Mouse (Mus musculus): ENCODE measurements at regions not wholly inside any gene's neighbourhood (a gene's known extent, or its start where the extent isn't known, plus 50 kb on each side); places are given as distances from the start of the nearest gene placed in this dataset.
"Not testable (repeated sequence)": the region's sequence is repeated elsewhere in the genome, so short reads cannot be mapped to it uniquely, and the experiment has no call there.

GRCm38 (mm10) chr17:74138517-74138916 lies 90.8 kb upstream of the Srd5a2 start:
- not testable (repeated sequence) for H3K27me3 ChIP-seq (replicated peaks; ENCODE audit: control insufficient read depth, insufficient read depth, low read length); H3K4me1 ChIP-seq (replicated peaks; ENCODE audit: control insufficient read depth, insufficient read depth, low read length); ATAC-seq; H3K9ac ChIP-seq (replicated peaks; ENCODE audit: low read depth, low read length); H3K4me3 ChIP-seq (replicated peaks; ENCODE audit: low read length); H3K9me3 ChIP-seq (ENCODE audit: control insufficient read depth, low read length); H3K27ac ChIP-seq (ENCODE audit: low read length); H3K36me3 ChIP-seq (ENCODE audit: control insufficient read depth, insufficient read depth); H3K4me2 ChIP-seq (ENCODE audit: low read length)
- whole genome bisulfite sequencing = 93% methylated on average over 5 of the region's 5 CpGs

- no peak overlapping the region for H3K4me3 ChIP-seq (replicated peaks; ENCODE audit: low read length)
- H3K27ac ChIP-seq (ENCODE audit: low read length) = no peak overlapping the region
- no peaks in the 10 kb centered on the region for H3K4me1 ChIP-seq (replicated peaks; ENCODE audit: control insufficient read depth, insufficient read depth, low read length)
- H3K36me3 ChIP-seq (ENCODE audit: control insufficient read depth, insufficient read depth) = no peaks in the 10 kb centered on the region
- no peak overlapping the region for H3K9ac ChIP-seq (replicated peaks; ENCODE audit: low read depth, low read length)
- no peaks in the 10 kb centered on the region for H3K9me3 ChIP-seq (ENCODE audit: control insufficient read depth, low read length)
- no peak for ATAC-seq
- no peak overlapping the region for H3K4me2 ChIP-seq (ENCODE audit: low read length)
- 83% methylated on average over 5 of the region's 5 CpGs for WGBS
- no peaks in the 10 kb centered on the region for H3K27me3 ChIP-seq (replicated peaks; ENCODE audit: control insufficient read depth, insufficient read depth, low read length)
Measured at GRCm38 (mm10) chr17:74134976-74135375, 87.3 kb upstream of the Srd5a2 start.

GRCm38 (mm10) chr17:74131534-74131933 lies 83.8 kb upstream of the Srd5a2 start:
- Histone ChIP-seq H3K4me2 (ENCODE audit: low read length) (no peak overlapping the region), H3K36me3 (ENCODE audit: control insufficient read depth, insufficient read depth) (no peaks in the 10 kb centered on the region), H3K9me3 (ENCODE audit: control insufficient read depth, low read length) (no peaks in the 10 kb centered on the region), H3K4me3 (replicated peaks; ENCODE audit: low read length) (no peak overlapping the region), H3K9ac (replicated peaks; ENCODE audit: low read depth, low read length) (no peak overlapping the region), H3K27ac (ENCODE audit: low read length) (no peak overlapping the region), H3K27me3 (replicated peaks; ENCODE audit: control insufficient read depth, insufficient read depth, low read length) (no peaks in the 10 kb centered on the region), H3K4me1 (replicated peaks; ENCODE audit: control insufficient read depth, insufficient read depth, low read length) (no peaks in the 10 kb centered on the region)
- WGBS = 88% methylated on average over 5 of the region's 5 CpGs
- ATAC-seq = no peak

GRCm38 (mm10) chr17:74122944-74123343 lies 75.2 kb upstream of the Srd5a2 start:
- Histone ChIP-seq H3K4me2 (ENCODE audit: low read length) (no peak overlapping the region), H3K27me3 (replicated peaks; ENCODE audit: control insufficient read depth, insufficient read depth, low read length) (no peaks in the 10 kb centered on the region), H3K36me3 (ENCODE audit: control insufficient read depth, insufficient read depth) (no peaks in the 10 kb centered on the region), H3K9ac (replicated peaks; ENCODE audit: low read depth, low read length) (no peak overlapping the region), H3K9me3 (ENCODE audit: control insufficient read depth, low read length) (no peaks in the 10 kb centered on the region), H3K4me1 (replicated peaks; ENCODE audit: control insufficient read depth, insufficient read depth, low read length) (no peaks in the 10 kb centered on the region), H3K27ac (ENCODE audit: low read length) (no peak overlapping the region), H3K4me3 (replicated peaks; ENCODE audit: low read length) (no peak overlapping the region)
- ATAC-seq = no peak
- 100% methylated on average over 1 of the region's 1 CpGs for WGBS

- Histone ChIP-seq H3K9ac (replicated peaks; ENCODE audit: low read depth, low read length) (no peak overlapping the region), H3K27me3 (replicated peaks; ENCODE audit: control insufficient read depth, insufficient read depth, low read length) (no peaks in the 10 kb centered on the region), H3K9me3 (ENCODE audit: control insufficient read depth, low read length) (no peaks in the 10 kb centered on the region), H3K4me2 (ENCODE audit: low read length) (no peak overlapping the region), H3K4me1 (replicated peaks; ENCODE audit: control insufficient read depth, insufficient read depth, low read length) (no peaks in the 10 kb centered on the region), H3K4me3 (replicated peaks; ENCODE audit: low read length) (no peak overlapping the region), H3K27ac (ENCODE audit: low read length) (no peak overlapping the region), H3K36me3 (ENCODE audit: control insufficient read depth, insufficient read depth) (no peaks in the 10 kb centered on the region)
- 51% methylated on average over 2 of the region's 2 CpGs for WGBS
- ATAC-seq = peak; percentile 63
Measured at GRCm38 (mm10) chr17:74120969-74121368, 73.3 kb upstream of the Srd5a2 start.
